Mouse (Mus musculus) olfactory bulb, adult 2 months (tissue): Measurements from ENCODE around the gene Ccdc172.

Source experiments
- CTCF ChIP-seq: fragments of 200-500 bp; IDR thresholded peaks from 2 replicates; pipeline ENCODE4 v1.5.1; 2012; ENCODE audit warnings: low read depth, mild to moderate bottlenecking, low read length, moderate library complexity; ENCODE audit not compliant: insufficient read depth
- POLR2A ChIP-seq: fragments of 200-500 bp; IDR thresholded peaks from 2 replicates; pipeline ENCODE4 v1.6.1; 2012; ENCODE audit warnings: mild to moderate bottlenecking, low read depth, low read length, moderate library complexity; ENCODE audit not compliant: insufficient read depth

GRCm38 (mm10) chr19:58511818-58512217 lies at the start of gene Ccdc172:
- TF ChIP-seq CTCF = no peak
- no peak for TF ChIP-seq POLR2A
